Mouse (Mus musculus): ENCODE data around the gene Bex1.
"Not testable (repeated sequence)": the region's sequence is repeated elsewhere in the genome, so short reads cannot be mapped to it uniquely, and the experiment has no call there.

Bex1 gene

DNA sequence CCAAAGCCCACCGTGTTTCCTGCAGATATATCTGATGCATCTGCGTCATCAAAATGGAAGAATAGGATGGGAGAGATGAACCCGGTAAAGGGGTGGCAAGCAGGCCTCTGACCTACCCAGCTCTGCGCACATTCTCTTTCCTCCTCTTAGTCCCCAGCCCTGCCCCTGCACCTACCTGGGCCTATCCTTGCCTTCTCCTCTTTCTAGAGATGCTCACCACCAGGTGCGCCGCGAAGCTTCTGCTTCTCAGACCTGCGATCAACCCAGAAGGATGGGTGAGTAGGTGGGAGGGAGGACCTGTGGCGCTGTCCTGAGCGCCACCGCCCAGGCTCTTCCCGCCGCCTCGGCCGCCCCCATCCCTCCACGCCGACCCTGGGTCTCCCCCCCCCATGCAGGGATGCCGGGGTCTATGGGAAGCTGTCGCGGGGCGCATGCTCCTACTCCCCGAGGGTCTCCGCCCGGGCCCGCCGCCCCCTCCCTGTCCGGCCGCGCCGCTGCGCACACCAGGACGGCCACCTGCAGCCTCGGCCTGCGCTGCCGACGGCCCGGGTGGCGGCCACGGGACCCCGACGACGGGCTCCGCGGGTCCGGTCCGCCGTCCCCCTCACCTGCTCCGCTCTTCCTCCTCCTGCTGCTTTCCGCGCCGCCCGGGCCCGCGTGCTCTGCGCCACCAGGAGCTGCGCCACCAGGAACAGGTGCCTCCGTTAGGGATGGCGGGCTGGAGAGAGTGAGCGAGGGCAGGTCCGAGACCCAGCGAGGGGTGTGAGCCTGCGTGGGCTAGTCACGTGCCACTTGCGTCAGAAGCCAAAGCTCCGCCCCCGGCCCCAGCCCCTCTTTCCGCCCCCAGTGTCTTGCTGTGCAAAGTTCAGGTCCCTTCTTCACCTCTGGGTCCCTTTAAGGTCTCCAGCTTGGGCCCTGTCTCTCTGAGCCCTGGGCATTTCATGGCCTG lies at the start of gene Bex1, which contains the start of gene Tceal7:
Bex1 (minus strand) TSS at position 785 of the 949 bp plus-strand sequence.
Tceal7 (plus strand) TSS at position 51 of the 949 bp plus-strand sequence.
- DNase-seq = not testable (repeated sequence)

DNA sequence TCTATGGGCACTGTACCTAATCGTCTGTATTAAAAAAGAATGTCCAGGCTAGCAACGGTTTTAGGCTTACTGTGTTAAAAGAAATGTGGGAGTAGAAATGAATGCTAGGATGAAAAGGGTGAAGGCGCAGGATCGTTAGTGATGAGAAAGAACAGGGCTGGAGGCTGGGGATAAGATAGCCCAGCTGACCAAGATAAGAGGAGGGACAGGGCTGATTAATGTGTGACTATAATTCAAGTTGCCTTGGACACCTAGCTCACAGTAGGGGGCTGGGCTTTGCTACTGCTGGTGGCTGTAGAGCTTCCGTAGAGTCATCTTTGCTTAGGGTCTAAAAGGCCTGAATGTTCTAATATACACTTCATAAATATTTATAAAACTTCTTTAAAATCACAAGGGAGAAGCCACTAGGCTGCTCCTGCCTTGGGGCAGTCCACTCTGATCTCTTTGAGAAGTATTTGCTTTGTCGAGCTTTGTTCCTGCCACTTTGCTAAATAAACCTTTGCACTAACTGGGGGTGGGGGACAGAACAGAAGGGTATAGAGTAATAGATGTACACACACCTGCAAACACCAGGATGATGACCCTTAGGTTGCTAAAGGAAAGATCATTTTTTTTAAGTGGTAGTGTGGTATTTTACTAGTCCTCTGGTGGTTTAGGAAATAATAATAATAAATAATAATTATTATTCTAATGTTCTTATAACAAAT lies 36.9 kb upstream of the Bex1 start:
- no peak for DNase-seq

DNA sequence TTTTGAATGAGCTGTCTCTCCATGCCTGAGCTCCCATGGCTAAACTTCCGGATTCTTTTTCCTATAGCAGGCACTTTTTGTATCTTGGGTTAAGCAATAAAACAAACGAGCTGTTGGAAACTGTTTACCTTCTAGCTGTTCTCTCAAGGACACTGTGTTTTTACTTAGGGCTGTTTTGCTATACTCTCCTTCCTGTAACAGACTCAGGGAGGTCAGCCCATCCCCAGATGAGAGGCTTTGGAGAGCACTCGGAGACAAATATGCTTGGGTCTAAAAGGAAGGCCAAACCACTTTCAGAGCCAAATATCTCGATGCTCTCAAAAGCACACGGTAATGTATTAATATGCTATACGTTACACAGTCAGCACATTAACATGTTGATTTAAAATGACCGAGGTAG lies 34.4 kb upstream of the Bex1 start:
- no peak for DNase-seq

DNA sequence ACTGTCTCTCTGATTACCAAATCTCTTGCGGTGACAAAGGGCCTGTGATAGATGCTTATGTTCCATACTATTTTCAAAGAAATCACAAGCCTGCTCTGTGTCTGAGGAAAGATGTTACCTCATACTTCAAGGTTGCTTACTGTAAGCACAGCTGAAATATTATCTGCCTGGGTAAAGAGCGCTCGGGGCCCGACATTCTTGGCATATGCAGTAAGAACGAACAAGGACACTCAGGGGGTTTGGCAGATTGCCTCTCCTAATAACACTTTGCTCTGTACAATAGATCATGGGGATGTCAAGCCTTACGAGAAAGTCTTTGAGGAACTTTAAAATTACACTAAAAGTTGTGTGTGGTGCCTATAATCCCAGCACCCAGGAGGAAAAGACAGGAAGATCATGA lies 33.5 kb upstream of the Bex1 start:
- no peak for DNase-seq

DNA sequence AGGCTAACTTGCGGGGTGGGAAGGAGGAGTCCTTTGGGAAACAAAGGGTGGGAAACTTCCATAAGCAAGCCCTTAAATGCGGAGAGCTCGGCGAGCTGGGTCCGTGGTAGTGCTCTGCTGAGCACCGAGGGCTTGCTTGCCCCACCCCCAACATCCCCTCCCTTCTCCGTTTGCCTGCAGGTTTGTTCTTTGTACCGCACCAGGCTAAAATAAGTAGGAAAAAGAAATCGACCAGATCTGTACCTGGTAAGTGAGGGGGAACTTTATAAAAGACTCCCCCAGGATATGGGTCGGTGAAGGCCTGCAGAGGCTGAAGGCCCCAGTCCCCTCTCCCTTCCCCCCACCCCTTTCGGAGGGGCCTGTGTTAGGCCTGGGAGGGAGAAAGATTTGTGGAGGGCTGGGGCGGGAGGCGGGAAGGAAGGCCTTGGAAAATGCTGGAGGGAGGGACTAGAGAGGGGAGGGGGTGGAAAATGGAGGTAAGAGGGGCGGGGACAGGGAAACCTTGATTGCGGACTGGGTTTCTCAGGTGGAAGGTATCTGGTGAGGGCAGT lies 30.3 kb upstream of the Bex1 start:
- DNase-seq = peak; percentile 37 to 53

DNA sequence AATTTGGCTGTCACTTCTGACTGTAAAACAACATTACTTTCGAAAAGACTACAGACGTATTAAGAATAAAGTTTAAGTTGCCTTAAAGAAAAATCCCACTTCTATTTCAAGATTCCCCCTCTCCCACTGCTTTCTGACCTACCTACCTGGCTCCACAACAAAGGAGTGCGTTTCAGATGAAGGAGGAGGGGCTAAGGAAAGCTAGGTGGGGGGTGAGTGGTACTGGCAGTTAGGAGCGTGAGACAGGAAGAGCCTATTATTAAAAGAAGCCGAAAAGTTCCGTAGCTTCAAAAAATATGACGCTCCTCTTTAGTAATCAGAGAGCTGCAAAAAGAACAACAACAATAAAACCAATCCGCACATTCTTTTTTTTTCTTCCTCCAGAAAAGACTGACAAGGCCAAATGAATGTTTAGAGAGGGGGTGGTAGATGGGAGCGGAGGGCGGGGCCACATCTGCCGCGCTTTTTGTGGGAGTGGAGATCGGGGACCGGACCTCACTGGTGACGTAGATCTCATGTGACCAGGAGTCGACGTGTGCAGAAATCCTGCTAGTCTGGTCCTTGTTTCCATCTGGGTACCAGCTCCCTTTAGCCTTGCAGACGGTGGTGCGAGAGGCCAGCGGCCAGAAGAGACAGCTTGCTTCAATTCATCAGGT lies 29.4 kb upstream of the Bex1 start, which contains the start of gene Tceal9:
Tceal9 (plus strand) TSS at position 506 of the 656 bp plus-strand sequence.
- peak; percentile 79 to 90 for DNase-seq

DNA sequence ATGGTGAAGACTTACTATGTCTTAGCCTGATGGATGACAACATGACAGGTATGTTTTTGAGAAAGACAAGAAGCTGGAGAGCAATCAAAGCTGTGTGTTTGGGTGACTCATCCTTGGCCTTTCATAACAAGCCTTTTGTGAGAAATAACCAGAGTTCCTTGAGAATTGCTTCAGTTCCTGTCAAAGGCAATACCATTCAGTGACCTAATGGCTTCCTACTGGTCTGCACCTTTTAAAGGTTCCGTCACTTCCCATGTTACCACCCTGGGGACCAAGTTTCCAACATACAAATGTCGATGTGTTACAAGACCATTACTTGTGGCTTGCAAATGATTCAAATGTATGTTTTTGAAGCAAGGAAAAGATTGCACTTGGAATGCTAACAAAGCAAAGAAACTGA lies 27.9 kb upstream of the Bex1 start:
- DNase-seq = no peak

DNA sequence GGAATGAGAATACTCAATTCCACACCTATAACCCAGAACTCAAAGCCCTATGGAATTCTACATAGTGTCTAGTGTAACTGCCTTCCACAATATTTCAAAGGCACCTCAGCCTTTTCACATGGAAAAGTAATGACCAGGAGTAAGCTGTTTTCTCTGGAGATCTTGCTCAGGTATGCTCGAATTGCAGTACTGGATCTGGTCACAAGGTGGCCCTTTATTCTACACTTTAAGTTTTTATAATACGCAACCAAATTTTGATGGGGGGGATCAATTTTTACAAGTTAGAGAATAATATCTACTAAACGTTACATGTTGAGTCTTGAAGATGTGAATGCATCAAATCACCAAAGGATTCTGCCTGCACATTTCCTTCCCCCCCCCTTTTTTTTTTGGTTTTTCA lies 22.8 kb upstream of the Bex1 start:
- peak in 1 of 2 experiments; percentile 81 for DNase-seq

DNA sequence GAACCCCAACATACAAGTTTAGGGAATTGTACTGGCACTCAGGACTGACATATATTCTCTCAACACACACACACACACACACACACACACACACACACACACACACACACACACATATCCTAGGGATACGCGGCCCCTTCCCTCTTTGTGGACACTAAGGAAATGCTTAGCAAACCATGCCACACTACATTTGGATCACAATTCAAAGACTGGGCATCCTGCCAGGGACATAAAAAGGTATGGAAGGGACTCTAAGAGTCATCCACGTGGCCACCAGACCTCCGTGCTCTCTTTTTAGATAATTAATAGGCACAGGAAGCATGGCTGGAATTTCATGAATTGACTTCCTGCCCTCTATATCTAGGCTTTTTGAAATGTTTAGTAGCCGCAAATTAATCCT lies 12.5 kb upstream of the Bex1 start:
- DNase-seq = peak in 1 of 2 experiments; percentile 5

DNA sequence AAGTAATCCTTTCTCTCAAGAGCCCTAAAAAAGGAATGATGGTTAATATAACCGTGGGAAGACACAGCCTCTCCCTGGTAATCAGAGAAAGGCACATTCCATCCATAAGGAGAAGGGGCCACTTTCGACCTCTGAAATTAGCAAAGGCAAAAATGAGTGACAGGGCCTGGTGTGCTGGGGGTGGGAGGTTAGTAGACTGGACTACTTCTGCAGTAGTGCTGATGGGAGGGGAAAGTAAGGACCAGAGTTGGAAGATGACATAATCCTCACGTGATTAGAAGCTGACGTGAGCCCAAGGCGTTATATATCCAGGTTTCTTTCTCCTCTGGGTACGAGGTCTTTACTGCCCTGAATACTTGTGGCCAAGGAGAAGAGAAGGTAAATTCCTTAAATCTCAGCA lies 8.4 kb upstream of the Bex1 start:
- DNase-seq = no peak

DNA sequence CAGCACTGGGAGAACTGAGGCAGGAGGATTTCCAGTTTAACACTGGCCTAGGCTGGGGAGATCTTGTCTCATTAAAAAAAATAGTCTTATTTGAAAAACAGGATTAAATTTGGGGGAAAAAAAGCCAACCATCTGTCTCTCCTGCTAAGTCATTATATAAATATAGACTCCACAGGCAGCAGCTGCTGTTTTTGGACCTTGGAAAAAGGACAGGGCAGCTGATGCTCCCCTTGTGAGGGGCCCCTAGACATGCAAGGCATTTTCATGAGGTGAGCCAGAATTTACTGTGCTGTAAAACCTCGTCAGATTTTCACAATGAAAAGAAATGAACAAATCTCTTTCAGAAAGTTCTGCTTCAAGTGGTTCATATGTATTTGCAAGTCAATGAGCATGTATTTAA lies 990 bp upstream of the Bex1 start:
- no peak for DNase-seq

DNA sequence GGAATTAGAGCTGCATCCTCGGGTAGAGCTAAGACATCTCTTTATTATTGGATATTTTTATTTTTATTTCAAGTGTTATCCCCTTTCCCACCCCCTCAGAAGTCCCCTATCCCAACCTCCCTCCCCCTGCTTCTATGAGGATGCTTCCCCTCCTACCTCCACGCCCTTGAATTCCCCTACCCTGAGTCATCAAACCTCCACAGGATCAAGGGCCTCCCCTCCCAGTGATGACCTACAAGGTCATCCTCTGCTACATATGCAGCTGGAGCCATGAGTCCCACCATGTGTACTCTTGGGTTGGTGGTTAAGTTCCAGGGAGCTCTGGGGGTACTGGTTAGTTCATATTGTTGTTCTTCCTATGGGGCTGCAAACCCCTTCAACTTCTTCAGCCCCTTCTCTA lies 1.9 kb downstream of the Bex1 start:
- DNase-seq = no peak

DNA sequence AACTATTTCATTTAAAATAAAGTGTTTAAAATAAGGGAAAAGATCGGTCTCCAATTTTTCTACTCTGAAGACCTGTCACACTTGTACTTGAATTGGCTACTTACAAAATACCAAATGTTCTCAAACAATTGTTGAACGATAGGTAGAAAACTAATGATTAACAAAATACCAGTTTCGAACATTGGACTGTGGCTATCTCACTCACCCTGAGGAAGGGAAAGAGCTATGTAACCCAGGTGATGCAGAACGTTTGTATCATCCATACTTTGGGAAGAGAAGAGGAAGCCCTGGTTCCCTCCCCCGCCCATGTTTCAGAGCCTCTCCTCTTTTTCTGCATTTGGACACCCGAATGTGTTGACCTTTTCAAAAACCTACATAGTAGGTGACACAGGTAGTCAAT lies 10.9 kb downstream of the Bex1 start:
- DNase-seq = no peak

DNA sequence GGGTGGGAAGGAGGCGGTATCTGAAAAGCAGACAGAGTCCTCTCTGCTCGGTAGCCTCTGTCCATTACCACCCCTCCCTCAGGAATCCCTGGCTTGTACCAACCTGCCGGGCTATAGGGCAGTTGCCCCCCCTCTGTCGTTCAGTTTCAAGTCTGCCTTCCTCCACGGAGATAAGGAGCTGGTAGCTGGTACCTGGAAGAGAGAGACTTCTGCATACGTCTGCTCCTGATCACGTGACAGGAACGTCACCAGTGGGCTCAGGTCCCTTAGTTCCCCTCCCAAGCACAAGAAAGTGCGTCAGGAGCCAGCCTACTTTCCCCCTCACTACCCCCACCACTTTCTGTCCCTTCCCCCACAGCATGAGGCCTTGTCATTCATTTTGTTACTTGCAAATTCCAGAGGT lies 11.6 kb downstream of the Bex1 start, which contains the start of gene Tceal5:
Tceal5 (minus strand) TSS at position 213 of the 403 bp plus-strand sequence.
- no peak for DNase-seq

DNA sequence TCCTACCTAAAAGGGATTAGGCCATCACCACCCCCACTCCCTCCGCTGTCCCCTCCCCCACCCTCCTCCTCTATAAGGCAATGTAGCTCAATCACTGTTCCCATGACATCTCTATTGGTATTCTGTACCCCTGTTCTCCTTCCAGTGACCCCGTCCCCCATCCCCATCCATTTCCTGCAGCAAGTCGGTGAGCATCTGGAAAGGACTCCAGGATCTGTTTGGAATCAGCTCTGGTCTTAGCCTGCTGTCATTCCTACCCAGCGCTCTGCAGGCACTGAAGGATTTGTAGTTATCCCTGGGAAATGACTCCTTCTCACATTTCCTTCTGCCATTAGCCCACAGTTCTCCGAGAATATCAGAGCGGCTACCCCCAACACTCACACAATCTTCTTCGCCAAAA lies 12.1 kb downstream of the Bex1 start:
- no peak for DNase-seq

DNA sequence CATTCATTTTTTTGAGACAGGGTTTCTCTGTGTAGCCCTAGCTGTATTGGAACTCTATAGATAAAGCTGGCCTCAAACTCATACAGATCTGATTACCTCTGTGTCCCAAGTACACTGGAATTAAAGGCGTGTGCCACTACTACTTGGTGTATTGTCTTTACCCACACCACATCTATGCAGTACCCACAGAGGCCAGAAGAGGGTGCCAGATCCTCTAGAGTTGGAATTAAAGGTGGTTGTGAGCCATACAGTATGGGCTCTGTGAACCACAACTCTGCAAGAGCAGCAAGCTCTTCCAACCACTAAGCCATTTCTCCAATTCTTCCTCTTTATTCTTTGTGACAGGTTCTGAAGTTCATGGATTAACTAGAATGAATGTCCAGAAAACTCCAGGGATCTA lies 18.4 kb downstream of the Bex1 start:
- peak; percentile 42 to 65 for DNase-seq

DNA sequence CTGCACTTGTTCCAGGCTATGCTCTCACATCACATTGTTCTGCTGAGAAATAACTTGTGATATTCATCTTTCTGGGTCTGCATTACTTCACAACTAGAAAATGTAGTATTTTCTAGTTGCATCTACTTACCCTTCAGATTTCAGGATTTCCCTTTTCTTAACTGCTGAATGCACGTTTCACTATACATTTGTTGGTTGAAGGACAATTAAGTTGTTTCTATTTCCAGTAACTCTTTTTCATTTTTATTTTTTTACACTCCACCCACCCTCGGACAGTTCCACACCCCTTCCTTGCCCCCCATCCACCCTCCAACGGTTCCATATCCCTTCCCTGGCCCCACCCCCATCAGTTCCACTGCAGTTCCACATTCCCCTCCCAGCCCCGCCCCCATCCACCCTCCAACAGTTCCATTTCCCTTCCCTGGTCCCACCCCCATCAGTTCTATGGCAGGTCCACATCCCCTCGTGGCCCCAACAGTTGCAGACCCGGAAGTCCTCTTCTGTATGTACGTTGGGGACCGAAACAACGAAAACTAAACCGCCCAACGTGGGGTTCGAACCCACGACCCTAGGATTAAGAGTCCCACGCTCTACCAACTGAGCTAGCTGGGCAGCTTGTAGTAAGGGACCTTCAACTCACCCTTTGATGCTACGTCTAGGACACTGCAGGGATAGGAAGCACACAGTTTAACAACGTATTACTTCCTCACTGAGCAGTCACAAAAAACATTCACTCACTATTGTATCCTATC lies 19.9 kb downstream of the Bex1 start:
- DNase-seq = no peak

DNA sequence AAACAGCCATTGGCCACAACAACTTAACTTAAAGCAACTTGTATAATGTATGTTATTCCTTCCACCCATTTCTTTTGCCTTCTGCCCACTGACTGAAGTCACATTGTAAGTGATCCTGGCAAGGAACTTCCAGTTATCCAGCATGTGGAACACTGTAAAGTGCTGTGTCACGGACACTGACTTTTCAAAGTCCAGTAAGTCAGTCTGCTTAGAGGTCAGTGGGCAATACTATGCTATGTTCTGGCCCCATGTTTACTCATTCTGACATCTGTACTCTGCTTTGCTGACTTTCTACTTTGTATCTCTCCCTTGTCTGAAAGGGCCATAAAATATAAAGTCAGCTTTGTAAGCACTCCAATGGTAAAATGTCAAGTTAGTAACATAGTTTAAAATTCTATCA lies 32.2 kb downstream of the Bex1 start:
- no peak for DNase-seq

DNA sequence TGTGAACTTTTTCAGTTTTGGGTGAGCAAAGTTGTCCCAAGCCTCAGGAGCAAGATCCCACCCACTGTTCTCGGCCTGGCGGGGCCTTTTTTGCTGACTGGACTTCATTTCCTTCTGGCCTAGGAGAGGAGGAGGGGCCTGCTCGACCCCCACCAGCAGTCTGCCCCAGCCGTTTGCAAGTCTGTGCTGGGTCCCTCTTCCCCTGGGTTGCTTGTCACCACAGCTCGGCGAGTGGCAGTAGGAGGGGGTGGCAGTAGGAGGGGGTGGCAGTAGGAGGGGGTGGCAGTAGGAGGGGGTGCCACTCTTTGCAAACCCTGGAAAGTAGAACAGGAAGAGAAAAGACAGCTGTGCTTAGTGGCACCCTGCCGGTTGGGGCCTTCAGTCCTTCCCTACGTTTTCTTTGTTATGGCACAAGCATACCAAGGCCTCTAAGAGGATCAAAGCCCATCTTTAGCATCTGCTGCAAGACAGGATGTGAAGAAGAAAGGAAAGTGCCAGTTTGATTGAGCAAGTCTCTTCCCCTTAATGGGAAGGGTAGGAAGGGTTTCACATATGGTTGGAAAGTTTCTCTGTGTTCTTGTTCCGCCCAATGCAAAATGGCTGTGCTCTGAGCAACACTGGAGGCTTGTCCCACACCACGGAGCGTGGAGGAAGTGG lies 34.3 kb downstream of the Bex1 start:
- no peak for DNase-seq

DNA sequence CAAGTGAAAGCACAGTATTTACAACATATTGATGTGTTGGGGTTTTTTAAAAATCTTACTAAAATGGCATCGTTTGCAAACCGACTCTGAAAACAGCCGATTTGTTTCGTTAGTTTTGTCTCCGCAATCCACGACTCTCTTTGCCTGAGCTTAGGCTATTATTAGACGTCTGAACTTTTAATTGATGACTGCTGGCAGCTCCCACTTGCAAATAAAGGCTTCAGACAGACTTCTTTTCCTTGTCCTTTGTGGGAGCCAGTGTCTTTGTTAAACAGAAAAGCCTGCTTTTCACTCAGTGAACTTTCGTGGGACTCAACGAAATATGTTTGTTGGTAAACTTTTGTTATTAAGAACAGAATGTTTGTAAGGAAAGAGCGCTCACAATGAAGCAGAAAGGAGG lies 42.5 kb downstream of the Bex1 start:
- DNase-seq = no peak

DNA sequence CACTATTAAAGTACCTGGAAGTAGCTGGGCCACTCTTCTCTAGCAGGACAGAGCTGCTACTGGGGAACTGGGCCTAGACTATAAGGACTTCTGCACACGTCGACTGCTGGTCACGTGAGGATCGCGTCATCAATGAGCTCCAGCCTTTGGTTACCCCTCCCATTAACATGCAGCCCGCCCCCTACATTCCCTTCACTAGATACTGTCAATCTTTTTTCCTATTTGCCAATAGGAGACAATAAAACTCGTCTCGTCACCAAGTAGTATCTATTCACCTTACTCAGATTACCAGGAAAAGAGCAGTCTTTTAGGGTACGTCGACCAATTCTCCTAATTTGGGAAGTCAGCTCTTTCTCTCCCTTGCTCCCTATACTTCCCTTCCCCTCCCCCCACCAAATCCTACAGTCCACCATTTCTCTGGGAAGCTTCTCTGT lies 43.2 kb downstream of the Bex1 start, which contains the start of gene Tceal8:
Tceal8 (minus strand) TSS at position 225 of the 434 bp plus-strand sequence.
- peak; percentile 85 to 93 for DNase-seq

All from kidney, postnatal 25 days (tissue).